Mouse (Mus musculus) megakaryocyte-erythroid progenitor cell, adult 5-6 weeks (primary cell): ENCODE data around the gene Mapt. TPM values are rescaled to one million over a fixed set of nuclear protein-coding genes. Genes with fewer than 3 reads are reported as not detected.

Experiments
- ATAC-seq: replicated peaks from 2 replicates; pipeline ENCODE4 v1.8.0; 2016; ENCODE audit warnings: mild to moderate bottlenecking, inconsistent platforms; ENCODE audit not compliant: severe bottlenecking, poor library complexity, low FRiP score, low TSS enrichment
- total RNA-seq, 2 experiments: library from RNA; stranded (forward) in 1 of 2; stranded (reverse) in 1 of 2; fragments of 200-1000, 215-1000 nt in 1 of 2; fragments of >200 nt in 1 of 2; fragmentation: Nextera tagmentation in 1 of 2; gene quantifications; 2 replicates each; pipeline ENCODE4 v1.2.3; 2014 to 2017

Gene Mapt
- total RNA-seq, 2 experiments from 2014 or later: 0.23 to 3.4 TPM

GRCm38 (mm10) chr11:104305711-104306110, 74.5 kb downstream of the Mapt start:
- no peak for ATAC-seq

- ATAC-seq: no peak
Measured at GRCm38 (mm10) chr11:104306483-104306882, 75.3 kb downstream of the Mapt start.

DNA sequence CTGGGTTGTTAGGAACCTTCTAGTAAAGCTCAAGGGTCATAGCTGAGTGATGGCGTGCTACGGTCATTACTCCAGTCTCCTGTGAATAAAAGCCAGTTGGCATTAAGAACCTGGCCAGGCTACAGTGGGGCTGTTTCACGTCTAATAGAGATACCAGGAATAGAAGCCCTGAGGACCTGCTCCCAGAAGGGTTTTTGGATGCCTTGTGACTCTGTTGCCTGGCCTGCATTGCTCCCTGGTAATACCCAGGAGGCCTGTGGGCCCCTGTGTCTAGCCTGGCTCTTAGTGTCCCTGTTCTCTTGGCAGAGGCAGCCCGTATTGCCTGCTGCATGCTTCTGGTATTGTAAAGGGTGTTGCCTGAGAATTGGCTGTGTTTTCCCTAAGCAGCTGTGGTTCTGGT, 75.9 kb downstream of the Mapt start:
- no peak for ATAC-seq

GRCm38 (mm10) chr11:104309377-104310225, 78.4 kb downstream of the Mapt start:
- no peak for ATAC-seq

DNA sequence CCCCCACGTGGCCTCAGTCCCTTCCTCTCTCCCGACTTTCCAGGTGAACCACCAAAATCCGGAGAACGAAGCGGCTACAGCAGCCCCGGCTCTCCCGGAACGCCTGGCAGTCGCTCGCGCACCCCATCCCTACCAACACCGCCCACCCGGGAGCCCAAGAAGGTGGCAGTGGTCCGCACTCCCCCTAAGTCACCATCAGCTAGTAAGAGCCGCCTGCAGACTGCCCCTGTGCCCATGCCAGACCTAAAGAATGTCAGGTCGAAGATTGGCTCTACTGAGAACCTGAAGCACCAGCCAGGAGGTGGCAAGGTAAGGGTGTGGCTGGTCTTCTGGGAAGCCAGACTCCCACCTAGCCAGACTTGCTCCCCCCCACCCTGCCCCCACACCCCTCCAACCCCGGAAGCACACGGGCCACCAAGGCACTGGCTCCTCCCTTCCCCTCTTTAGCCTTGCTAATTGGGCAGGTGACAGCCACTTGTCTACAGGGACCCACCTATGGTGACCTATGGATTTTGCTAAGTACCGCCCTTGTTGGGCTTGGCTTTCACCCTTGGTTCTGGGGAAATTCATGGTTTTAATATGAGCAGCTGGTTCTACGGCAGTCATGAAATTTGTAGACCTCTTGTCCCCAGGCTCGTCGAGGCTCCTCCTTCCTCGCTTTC, 79.2 kb downstream of the Mapt start:
- peak; percentile 83 for ATAC-seq

DNA sequence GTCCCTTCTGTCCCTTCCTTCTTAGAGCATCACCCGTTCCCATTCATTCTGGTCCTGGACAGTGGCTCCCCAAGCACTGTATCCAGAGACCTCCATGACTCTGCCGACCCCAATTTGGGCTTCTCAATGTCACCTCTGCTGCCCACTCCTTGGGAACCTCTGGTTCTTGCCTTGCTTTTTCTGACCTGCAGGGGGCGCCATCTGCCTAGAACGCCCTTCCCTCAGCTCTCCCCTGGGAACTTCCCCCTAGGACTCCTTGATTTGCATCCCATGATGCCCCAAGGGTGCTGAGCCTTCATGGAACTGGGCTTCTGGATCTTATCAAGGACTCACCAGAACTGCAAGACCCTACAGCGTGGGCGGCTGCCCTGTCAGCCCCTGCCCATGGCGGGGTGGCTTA, 80.5 kb downstream of the Mapt start:
- peak; percentile 13; the same call in 1 of the 2 replicates for ATAC-seq

GRCm38 (mm10) chr11:104315703-104316102, 84.5 kb downstream of the Mapt start:
- ATAC-seq: no peak

GRCm38 (mm10) chr11:104316685-104317400, 85.7 kb downstream of the Mapt start:
- no peak for ATAC-seq

DNA sequence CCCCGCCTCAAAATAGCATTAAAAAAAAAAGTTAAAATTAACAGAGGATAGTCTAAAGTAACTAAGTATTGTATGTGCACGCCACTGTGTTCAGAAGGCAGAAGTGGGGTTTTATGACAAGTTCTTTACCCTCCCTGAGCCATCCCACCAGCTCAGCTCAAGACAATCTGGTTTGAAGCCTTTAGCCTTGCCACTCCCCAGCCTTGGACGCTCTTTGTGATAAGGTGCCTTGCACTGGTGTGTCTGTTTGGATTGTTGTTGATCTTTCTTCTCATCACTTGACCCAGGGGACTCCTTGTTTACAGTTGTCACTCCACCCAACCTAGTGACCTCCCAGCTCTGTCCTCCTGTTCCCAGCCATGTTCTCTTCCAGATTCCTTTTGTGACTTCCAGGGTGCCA, 86.4 kb downstream of the Mapt start:
- ATAC-seq: peak; percentile 64

- ATAC-seq: peak; percentile 56
Measured at GRCm38 (mm10) chr11:104318940-104319781, 88.0 kb downstream of the Mapt start.

- ATAC-seq: no peak
Measured at GRCm38 (mm10) chr11:104320511-104320910, 89.3 kb downstream of the Mapt start.

DNA sequence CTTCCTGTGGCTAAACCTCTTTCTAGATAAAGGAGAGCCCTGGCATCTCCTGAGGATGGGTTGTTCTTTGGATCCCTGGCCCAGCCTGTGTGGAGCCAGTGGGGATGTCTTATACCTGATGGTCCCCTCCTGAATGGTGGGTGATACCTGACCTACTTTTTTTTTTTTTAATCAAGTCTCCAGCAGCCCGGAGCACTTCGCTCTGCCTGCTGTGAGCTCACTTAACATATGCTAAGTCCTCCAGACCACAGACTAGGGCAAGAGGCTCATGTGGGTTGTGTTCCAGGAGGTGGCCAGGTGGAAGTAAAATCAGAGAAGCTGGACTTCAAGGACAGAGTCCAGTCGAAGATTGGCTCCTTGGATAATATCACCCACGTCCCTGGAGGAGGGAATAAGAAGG, 91.0 kb downstream of the Mapt start:
- ATAC-seq: no peak

- no peak for ATAC-seq
Measured at GRCm38 (mm10) chr11:104327462-104327861, 96.3 kb downstream of the Mapt start.

GRCm38 (mm10) chr11:104327946-104328345, 96.8 kb downstream of the Mapt start:
- no peak for ATAC-seq

- ATAC-seq: peak; percentile 43; the same call in 1 of the 2 replicates
Measured at GRCm38 (mm10) chr11:104329185-104329926, 98.2 kb downstream of the Mapt start.

DNA sequence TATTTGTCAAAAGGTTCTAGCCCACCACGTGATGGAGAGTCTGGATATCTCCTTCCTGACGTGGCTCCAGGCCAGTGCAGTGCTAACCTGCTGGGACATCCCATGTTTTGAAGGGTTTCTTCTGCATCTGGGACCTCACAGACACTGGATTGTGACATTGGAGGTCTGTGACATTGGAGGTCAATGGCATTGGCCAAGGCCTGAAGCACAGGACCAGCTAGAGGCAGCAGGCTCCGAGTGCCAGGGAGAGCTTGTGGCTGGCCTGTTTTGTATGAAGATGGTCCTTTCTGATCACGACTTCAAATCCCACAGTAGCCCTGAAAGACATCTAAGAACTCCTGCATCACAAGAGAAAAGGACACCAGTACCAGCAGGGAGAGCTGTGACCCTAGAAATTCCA, 99.0 kb downstream of the Mapt start:
- no peak for ATAC-seq

GRCm38 (mm10) chr11:104331208-104331607, 100.0 kb downstream of the Mapt start:
- no peak for ATAC-seq

- ATAC-seq: no peak
Measured at GRCm38 (mm10) chr11:104332105-104332504, 100.9 kb downstream of the Mapt start.

DNA sequence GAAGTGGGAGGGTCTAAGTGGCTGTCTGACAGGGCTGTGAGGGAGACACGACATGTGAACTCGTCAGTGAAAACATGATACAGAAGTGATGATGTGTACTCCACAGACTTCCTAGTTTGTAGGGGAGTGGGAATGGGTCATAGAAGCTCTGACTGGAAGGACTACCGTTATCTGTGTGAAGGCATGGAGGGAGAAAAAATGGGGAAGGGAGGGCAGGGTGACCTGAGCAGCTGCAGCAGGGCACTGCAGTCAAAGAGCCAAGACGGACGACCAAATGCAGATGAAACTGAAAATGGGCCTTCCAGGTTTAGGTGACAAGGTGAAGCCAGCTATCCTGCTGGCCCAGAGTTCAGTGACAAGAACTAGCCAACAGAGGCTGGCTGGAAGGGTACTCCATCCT, 102.9 kb downstream of the Mapt start:
- no peak for ATAC-seq
